Mouse (Mus musculus) activated CD4-positive, CD25-positive, alpha-beta regulatory T cell, adult 9 weeks (primary cell): ENCODE data around the gene Hyal6. TPM values are rescaled to one million over a fixed set of nuclear protein-coding genes. Genes with fewer than 3 reads are reported as not detected.

Experiments used
- polyA plus RNA-seq: library from polyadenylated mRNA; unstranded; fragments of 100-300 nt; shearing (Covaris generic); gene quantifications from one replicate; pipeline ENCODE4 v1.2.1, GENCODE M21; 2017

Hyal6 gene
- polyA plus RNA-seq: not detected

GRCm38 (mm10) chr6:24732945-24733344 lies at the start of gene Hyal6:
Gene Hyal6 (plus strand): TSS chr6:24733245.

GRCm38 (mm10) chr6:24748029-24748428 lies 15.0 kb downstream of the Hyal6 start, which contains the start of gene Hyal4:
Gene Hyal4 (plus strand): TSS chr6:24748329.

GRCm38 (mm10) chr6:24790888-24791287 lies 57.8 kb downstream of the Hyal6 start, which contains the start of gene Spam1:
Gene Spam1 (plus strand): TSS chr6:24791188.

Other genes starting within 250 kb of the Hyal6 start
- not detected for gene Iqub, start 218.2 kb upstream of the Hyal6 start, polyA plus RNA-seq
- gene Ndufa5, start 205.2 kb upstream of the Hyal6 start, polyA plus RNA-seq: 183 TPM
- not detected for gene Asb15, start 205.1 kb upstream of the Hyal6 start, polyA plus RNA-seq
- gene Lmod2, start 135.5 kb upstream of the Hyal6 start, polyA plus RNA-seq: not detected
- gene Wasl, start 68.2 kb upstream of the Hyal6 start, polyA plus RNA-seq: 12.5 TPM
- not detected for gene Hyal4, start 15.1 kb downstream of the Hyal6 start, polyA plus RNA-seq
- gene Spam1, start 57.9 kb downstream of the Hyal6 start, polyA plus RNA-seq: not detected
- gene Hyal5, start 124.8 kb downstream of the Hyal6 start, polyA plus RNA-seq: not detected
- 0.09 TPM for gene Tmem229a, start 223.1 kb downstream of the Hyal6 start, polyA plus RNA-seq